Mouse (Mus musculus) cerebellum, adult 9-11 months (tissue): ENCODE data around the gene Gm28308.

ENCODE experiments used
- DNase-seq: peaks from one replicate; pipeline ENCODE4 v3.0.0; 2022

Gm28308 gene

GRCm38 (mm10) chr6:52246403-52246803, 33.3 kb upstream of the Gm28308 start:
- no peak for DNase-seq

GRCm38 (mm10) chr6:52245757-52246142, 32.6 kb upstream of the Gm28308 start, which contains the start of gene Hoxa11:
TSS of gene Hoxa11 (minus strand) at chr6:52245810.
- DNase-seq, result no peak

- DNase-seq, result no peak
These were observed 32.1 kb upstream of the Gm28308 start for GRCm38 (mm10) chr6:52245040-52245756.

GRCm38 (mm10) chr6:52244471-52245039, 31.4 kb upstream of the Gm28308 start:
- no peak for DNase-seq

- no peak for DNase-seq
These were observed 30.6 kb upstream of the Gm28308 start for GRCm38 (mm10) chr6:52243681-52244121.

- DNase-seq, result no peak
These were observed 29.7 kb upstream of the Gm28308 start for GRCm38 (mm10) chr6:52242801-52243332.

- DNase-seq, result no peak
These were observed 28.0 kb upstream of the Gm28308 start for GRCm38 (mm10) chr6:52241001-52241621.

- DNase-seq, result no peak
These were observed 27.4 kb upstream of the Gm28308 start, which contains the start of gene Hoxa10 for GRCm38 (mm10) chr6:52240389-52241000. TSS of gene Hoxa10 (minus strand) at chr6:52240854.

- DNase-seq, result no peak
These were observed 26.7 kb upstream of the Gm28308 start for GRCm38 (mm10) chr6:52239625-52240388.

GRCm38 (mm10) chr6:52238976-52239375, 25.8 kb upstream of the Gm28308 start:
- no peak for DNase-seq

- no peak for DNase-seq
These were observed 25.0 kb upstream of the Gm28308 start for GRCm38 (mm10) chr6:52238155-52238545.

- no peak for DNase-seq
These were observed 24.4 kb upstream of the Gm28308 start for GRCm38 (mm10) chr6:52237346-52238154.

GRCm38 (mm10) chr6:52236806-52237205, 23.7 kb upstream of the Gm28308 start:
- no peak for DNase-seq

GRCm38 (mm10) chr6:52235866-52236265, 22.7 kb upstream of the Gm28308 start:
- DNase-seq, result no peak

- DNase-seq, result no peak
These were observed 22.1 kb upstream of the Gm28308 start for GRCm38 (mm10) chr6:52235267-52235666.

- DNase-seq, result no peak
These were observed 21.4 kb upstream of the Gm28308 start for GRCm38 (mm10) chr6:52234428-52235140.

- DNase-seq, result no peak
These were observed 20.6 kb upstream of the Gm28308 start for GRCm38 (mm10) chr6:52233546-52234427.

GRCm38 (mm10) chr6:52232984-52233545, 19.9 kb upstream of the Gm28308 start:
- no peak for DNase-seq

- DNase-seq, result no peak
These were observed 19.4 kb upstream of the Gm28308 start for GRCm38 (mm10) chr6:52232568-52232965.
